Mouse (Mus musculus) thymus, adult 2 months (tissue): Measurements from ENCODE around the gene Map3k10. TPM values are rescaled to one million over a fixed set of nuclear protein-coding genes. Genes with fewer than 3 reads are reported as not detected.

Experiments used
- DNase-seq: peaks from one replicate; pipeline ENCODE4 v3.0.0; 2021
- H3K27ac ChIP-seq: fragments of 200-500 bp; 2 replicates; pipeline ENCODE4 v1.5.1; 2012; ENCODE audit warnings: low read length, control low read depth; ENCODE audit not compliant: control insufficient read depth, insufficient read depth
- H3K27me3 ChIP-seq: fragments of 200-500 bp; 2 replicates; pipeline ENCODE4 v1.6.1; 2012; ENCODE audit warnings: mild to moderate bottlenecking, low read length, moderate library complexity, mixed read lengths; ENCODE audit not compliant: control insufficient read depth, insufficient read depth
- H3K36me3 ChIP-seq: fragments of 200-500 bp; 2 replicates; pipeline ENCODE4 v1.6.1; 2012; ENCODE audit warnings: mild to moderate bottlenecking, low read length, moderate library complexity; ENCODE audit not compliant: control insufficient read depth, insufficient read depth
- H3K4me1 ChIP-seq: fragments of 200-500 bp; replicated peaks from 2 replicates; pipeline ENCODE4 v1.6.1; 2012; ENCODE audit warnings: low read length; ENCODE audit not compliant: control insufficient read depth, insufficient read depth
- H3K4me3 ChIP-seq: fragments of 200-500 bp; 2 replicates; pipeline ENCODE4 v1.5.1; 2012; ENCODE audit warnings: mild to moderate bottlenecking, low read length, control low read depth, moderate library complexity; ENCODE audit not compliant: control insufficient read depth, insufficient read depth
- CTCF ChIP-seq: fragments of 200-500 bp; IDR thresholded peaks from 2 replicates; pipeline ENCODE4 v1.5.1; 2012; ENCODE audit warnings: mild to moderate bottlenecking, control low read depth, low read length, moderate library complexity, borderline replicate concordance; ENCODE audit not compliant: control insufficient read depth, poor library complexity, insufficient read depth; ENCODE audit errors: extremely low read depth
- POLR2A ChIP-seq: fragments of 200-500 bp; IDR thresholded peaks from 2 replicates; pipeline ENCODE4 v1.6.1; 2012; ENCODE audit warnings: mild to moderate bottlenecking, low read length, control low read depth, moderate library complexity; ENCODE audit not compliant: control insufficient read depth, poor library complexity, insufficient read depth; ENCODE audit errors: extremely low read depth
- WGBS: fragments of 180-500 bp; shearing (Covaris S2); methylation state at CpG from one replicate; pipeline ENCODE4 v1.1.7; 2018; 5-methylcytosine and 5-hydroxymethylcytosine counted together
- polyA plus RNA-seq: library from polyadenylated mRNA; depleted of rRNA; stranded (reverse); fragments of >200 nt; gene quantifications from 2 replicates; pipeline ENCODE4 v1.2.3, GENCODE M21; 2012; rRNA removed

Gene Map3k10
- polyA plus RNA-seq, result 24.7 and 30.0 TPM in 2 replicates

DNA sequence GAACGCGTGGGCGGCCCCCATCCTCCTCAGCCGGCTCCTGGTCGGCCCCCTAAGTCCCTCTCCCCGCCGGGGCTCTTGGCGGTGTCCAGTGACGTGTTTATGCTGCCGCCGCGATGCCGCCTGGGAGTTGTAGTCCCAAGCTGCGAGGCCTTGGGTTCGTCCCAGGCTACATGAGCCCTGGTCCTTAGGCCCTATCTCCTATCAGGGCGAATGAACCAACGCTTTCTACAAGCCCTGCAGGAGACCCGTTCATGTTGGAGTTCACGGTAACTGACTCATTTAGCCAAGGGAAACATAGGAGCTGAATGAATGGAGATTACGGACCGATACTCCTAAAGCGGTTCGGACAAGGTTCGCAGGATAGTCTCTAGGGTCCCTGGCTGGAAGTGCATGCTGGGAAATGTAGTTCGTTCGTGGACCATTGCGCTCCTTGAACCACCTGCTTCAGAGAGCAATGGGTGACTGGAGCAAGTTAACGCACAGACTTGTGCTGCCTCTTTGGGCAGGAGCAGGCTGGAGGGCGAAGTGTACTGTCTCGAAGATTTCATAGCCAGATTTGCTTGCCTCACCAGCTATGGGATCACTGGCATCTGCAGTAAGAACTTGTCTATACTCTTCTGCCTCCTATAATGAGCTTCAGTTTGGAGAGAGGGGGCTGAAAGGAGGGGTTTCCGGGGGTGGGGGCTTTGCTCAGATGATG, at the start of gene Map3k10:
Gene Map3k10 (minus strand): TSS at position 77 of the 700 bp plus-strand sequence.
- H3K36me3 ChIP-seq, result no peaks in the 10 kb centered on the region
- H3K4me1 ChIP-seq, result peaks cover 22% of the 10 kb centered on the region
- DNase-seq, result peak; percentile 96
- H3K4me3 ChIP-seq, result peak within 1 kb of the TSS; percentile 60
- WGBS, result under 1% methylated on average over 31 of the region's 31 CpGs
- peak within 1 kb of the TSS; percentile 68 for H3K27ac ChIP-seq
- peak; percentile 60; the same call in 1 of the 2 replicates for TF ChIP-seq POLR2A
- 0 out of 2 replicates have a peak, but pooled peaks have one; percentile 2 for TF ChIP-seq CTCF
- H3K27me3 ChIP-seq, result no peaks in the 10 kb centered on the region

DNA sequence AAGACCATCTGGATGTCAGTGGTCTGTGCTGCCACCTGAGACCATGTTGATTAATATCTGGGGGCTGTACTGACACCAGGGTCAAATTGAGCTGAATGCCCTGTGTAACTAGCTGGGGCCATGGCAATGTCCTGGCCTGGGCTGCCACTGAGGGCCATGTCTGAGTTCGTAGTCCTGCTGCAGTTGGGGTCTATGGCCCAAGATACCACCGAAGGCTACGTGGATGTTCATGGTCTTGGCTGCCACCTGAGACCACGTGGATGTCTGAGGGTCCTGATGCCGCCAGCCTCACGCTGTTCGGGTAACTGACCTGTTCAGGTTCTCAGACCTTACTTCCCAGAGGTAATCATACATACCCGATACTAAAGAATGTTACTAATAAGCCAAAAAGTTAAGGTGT, 47.6 kb upstream of the Map3k10 start:
- H3K27me3 ChIP-seq, result no peaks in the 10 kb centered on the region
- DNase-seq, result no peak
- no peak overlapping the region for H3K4me3 ChIP-seq
- TF ChIP-seq POLR2A (no peak), CTCF (no peak)
- no peaks in the 10 kb centered on the region for H3K36me3 ChIP-seq
- H3K4me1 ChIP-seq, result no peaks in the 10 kb centered on the region
- H3K27ac ChIP-seq, result no peak overlapping the region
- WGBS, result 92% methylated on average over 8 of the region's 8 CpGs

DNA sequence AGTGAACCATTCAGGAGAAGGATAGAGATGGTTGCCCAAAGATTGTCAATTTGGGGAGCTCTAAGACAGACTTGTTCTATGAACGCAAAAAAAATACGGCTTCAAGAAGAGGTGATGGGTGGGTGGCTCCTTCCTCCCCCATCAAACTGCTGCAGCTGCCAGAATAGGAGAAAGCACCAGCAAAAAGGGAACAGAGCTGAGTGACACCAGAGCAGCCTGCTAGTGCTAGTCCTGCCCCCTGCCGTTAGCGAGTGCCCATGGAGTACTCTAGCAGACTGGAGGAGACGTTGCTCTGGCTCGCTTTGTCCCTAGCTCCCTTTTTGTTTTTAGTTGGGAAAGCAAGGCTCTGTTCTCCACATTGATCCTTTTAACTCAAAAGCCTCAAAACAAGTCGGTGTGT, 36.0 kb upstream of the Map3k10 start:
- TF ChIP-seq POLR2A, result no peak
- no peak for TF ChIP-seq CTCF
- H3K36me3 ChIP-seq, result no peaks in the 10 kb centered on the region
- no peaks in the 10 kb centered on the region for H3K4me1 ChIP-seq
- no peak for DNase-seq
- H3K27me3 ChIP-seq, result no peaks in the 10 kb centered on the region
- 94% methylated on average over 7 of the region's 7 CpGs for WGBS
- H3K4me3 ChIP-seq, result no peak overlapping the region
- no peak overlapping the region for H3K27ac ChIP-seq

DNA sequence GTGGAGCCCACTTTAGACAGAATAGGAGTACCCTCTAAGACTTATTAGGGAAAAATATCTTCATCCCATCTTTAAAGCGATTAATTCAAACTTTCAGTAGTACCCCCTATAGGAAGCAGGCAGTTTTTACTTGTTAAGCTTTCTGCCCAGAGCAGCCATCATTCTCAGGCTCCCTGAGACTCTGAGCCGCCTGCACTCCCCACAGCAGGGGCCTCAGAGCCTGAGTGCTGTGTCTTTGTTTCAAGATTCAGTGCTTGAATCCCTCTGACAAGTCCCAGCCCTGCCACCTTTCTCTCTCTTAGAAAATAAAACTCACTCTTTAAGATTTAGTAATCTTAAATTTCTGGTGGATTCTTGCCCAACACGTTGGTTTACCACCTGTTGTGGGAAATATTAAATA, 22.3 kb upstream of the Map3k10 start:
- DNase-seq, result no peak
- H3K36me3 ChIP-seq, result no peaks in the 10 kb centered on the region
- H3K4me1 ChIP-seq, result no peaks in the 10 kb centered on the region
- H3K4me3 ChIP-seq, result no peak overlapping the region
- TF ChIP-seq CTCF, result no peak
- no peak for TF ChIP-seq POLR2A
- WGBS, result 82% methylated on average over 3 of the region's 3 CpGs
- no peaks in the 10 kb centered on the region for H3K27me3 ChIP-seq
- H3K27ac ChIP-seq, result no peak overlapping the region

DNA sequence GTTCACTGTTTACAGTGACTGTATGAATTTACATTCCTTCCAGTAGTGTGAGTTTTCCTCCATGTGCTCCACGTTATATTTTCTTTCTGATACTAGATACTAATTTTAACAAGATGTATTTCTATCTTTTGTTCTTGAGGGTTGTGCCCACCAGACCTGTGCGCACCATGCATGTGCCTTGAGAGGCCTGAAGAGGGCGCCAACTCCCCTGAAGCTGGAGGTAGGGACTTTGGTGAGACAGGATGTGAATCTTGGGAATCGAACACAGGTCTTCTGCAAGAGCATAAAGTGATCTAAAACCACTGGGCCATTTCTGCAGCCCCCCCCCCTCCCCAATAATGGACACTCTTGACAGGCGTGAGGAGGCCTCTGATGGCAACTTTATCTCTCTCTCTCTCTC, 16.7 kb upstream of the Map3k10 start:
- TF ChIP-seq CTCF (peak; percentile 54; the same call in 1 of the 2 replicates), POLR2A (no peak)
- Histone ChIP-seq H3K4me3 (no peak overlapping the region), H3K27ac (no peak overlapping the region), H3K36me3 (no peaks in the 10 kb centered on the region), H3K27me3 (no peaks in the 10 kb centered on the region), H3K4me1 (peaks cover 7% of the 10 kb centered on the region)
- WGBS, result 48% methylated on average over 5 of the region's 5 CpGs
- DNase-seq, result peak; percentile 52

DNA sequence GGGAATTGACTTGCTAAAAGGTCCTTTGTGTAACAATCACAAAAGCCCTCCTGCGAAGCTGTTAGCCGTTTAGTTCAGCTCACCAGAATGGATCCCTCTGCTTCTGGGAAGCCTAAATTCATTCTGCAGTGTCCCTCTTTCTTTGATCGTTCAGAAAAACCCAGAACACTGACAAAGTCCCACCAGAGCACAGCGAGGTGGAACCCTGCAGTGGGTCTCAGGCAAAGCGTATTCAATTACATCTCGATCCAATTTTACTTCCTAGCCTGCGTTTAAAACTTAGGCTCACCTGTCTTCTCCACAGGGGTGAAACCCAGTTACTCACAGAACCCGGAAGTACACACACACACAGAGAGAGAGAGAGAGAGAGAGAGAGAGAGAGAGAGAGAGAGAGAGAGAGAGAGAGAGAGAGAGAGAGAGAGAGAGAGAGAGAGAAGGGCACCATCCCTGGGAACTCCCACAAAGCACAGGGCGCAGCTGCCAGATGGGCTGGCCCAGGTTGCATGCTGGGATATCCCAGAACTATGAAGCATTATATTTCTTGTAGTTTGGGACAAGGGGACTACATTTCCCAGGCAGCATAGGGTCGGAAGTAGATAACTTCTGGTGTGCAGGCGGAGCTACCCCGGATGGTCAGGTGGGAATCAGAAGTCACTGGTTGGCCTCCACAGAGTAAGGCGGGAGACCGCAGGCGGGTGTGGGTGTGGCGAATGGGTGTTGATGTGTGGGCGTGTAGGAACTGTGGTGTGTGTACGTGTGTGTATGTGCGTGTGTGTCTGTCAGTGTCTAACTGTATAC, 14.6 kb upstream of the Map3k10 start, which contains the start of gene Zfp607b:
Gene Zfp607b (plus strand): TSS at position 526 of the 798 bp plus-strand sequence.
- Histone ChIP-seq H3K4me1 (peaks cover 7% of the 10 kb centered on the region), H3K36me3 (no peaks in the 10 kb centered on the region), H3K27ac (peak within 1 kb of the TSS; percentile 87), H3K27me3 (no peaks in the 10 kb centered on the region; the same call in 1 of the 2 replicates), H3K4me3 (peak within 1 kb of the TSS; percentile 47)
- TF ChIP-seq CTCF (0 out of 2 replicates have a peak, but pooled peaks have one; percentile 53), POLR2A (no peak)
- 0% methylated on average over 19 of the region's 19 CpGs for whole genome bisulfite sequencing
- peak; percentile 90 for DNase-seq
